Mouse (Mus musculus) G1E (cell line): ENCODE results near the gene Dlst. TPM values are rescaled to one million over a fixed set of nuclear protein-coding genes. Genes with fewer than 3 reads are reported as not detected.

Source experiments
- ATAC-seq: 2 replicates; pipeline ENCODE4 v1.8.0; 2016; ENCODE audit warnings: mild to moderate bottlenecking; ENCODE audit not compliant: insufficient number of reproducible peaks, poor library complexity, low FRiP score, severe bottlenecking; ENCODE audit errors: extremely low read depth
- DNase-seq: peaks from one replicate; pipeline ENCODE4 v3.0.0; 2012; ENCODE audit warnings: low spot score
- H3K27me3 ChIP-seq: 2 replicates; pipeline ENCODE4 v1.6.1; 2012; ENCODE audit warnings: mild to moderate bottlenecking, low read length, inconsistent platforms; ENCODE audit not compliant: insufficient read depth
- H3K36me3 ChIP-seq: replicated peaks from 2 replicates; pipeline ENCODE3; 2012; ENCODE audit warnings: mild to moderate bottlenecking, inconsistent platforms
- H3K4me1 ChIP-seq: 2 replicates; pipeline ENCODE4 v1.6.1; 2012; ENCODE audit warnings: low read depth, low read length, inconsistent platforms, mixed read lengths; ENCODE audit not compliant: insufficient read depth
- H3K4me3 ChIP-seq: 2 replicates; pipeline ENCODE4 v1.5.1; 2012; ENCODE audit warnings: low read depth, mild to moderate bottlenecking, inconsistent platforms, low read length, moderate library complexity, mixed read lengths
- H3K9me3 ChIP-seq: replicated peaks from 2 replicates; pipeline ENCODE4 v1.6.1; 2012; ENCODE audit warnings: inconsistent platforms
- CTCF ChIP-seq: IDR thresholded peaks from 2 replicates; pipeline ENCODE4 v1.5.1; 2012; ENCODE audit warnings: low read depth, low read length, inconsistent platforms, mixed read lengths
- GATA1 ChIP-seq: IDR thresholded peaks from 2 replicates; pipeline ENCODE4 v1.6.1; 2012; ENCODE audit warnings: borderline replicate concordance, low read length, inconsistent platforms, mixed read lengths
- GATA2 ChIP-seq: IDR thresholded peaks from 2 replicates; pipeline ENCODE4 v1.6.1; 2012; ENCODE audit warnings: low read depth, low read length, inconsistent platforms, borderline replicate concordance
- POLR2AphosphoS5 ChIP-seq: IDR thresholded peaks from 2 replicates; pipeline ENCODE4 v1.6.1; 2012; ENCODE audit warnings: low read depth, low read length, inconsistent platforms; ENCODE audit not compliant: insufficient replicate concordance
- TAL1 ChIP-seq: conservative IDR thresholded peaks from 2 replicates; pipeline ENCODE4 v1.6.1; 2012; ENCODE audit warnings: low read depth, low read length, inconsistent platforms, mixed read lengths
- polyA plus RNA-seq: library from polyadenylated mRNA; stranded (reverse); fragments of >175 nt; gene quantifications from 2 replicates; pipeline ENCODE4 v1.2.3, GENCODE M21; 2012
- total RNA-seq, 2 experiments: library from RNA; stranded (forward) in 1 of 2; stranded (reverse) in 1 of 2; fragments of 200-1000 nt in 1 of 2; fragments of >200 nt in 1 of 2; fragmentation: Nextera tagmentation in 1 of 2; gene quantifications; 2 replicates each; pipeline ENCODE4 v1.2.3; 2014 to 2017

The Dlst gene
- total and polyA plus RNA-seq, 3 experiments: 213 to 728 (median 221) TPM

DNA sequence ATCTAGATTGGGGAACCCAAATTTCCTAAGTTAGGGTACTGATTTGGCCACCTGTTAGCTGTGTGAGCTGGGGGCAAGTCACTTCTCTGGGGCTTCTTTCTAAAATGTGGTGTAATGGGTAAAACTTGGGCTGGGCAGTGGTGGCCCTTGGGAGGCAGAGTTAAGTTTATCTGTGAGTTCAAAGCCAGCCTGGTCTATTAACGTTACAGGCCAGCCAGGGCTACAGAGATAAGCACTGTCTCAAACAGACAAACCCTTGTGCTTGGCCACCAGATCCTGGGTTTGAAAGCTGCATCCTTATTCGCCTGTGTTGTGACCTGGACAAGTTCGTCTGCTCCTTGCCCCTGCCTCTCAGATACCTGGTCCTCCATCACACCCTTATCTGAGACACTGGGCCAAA lies 19.4 kb upstream of the Dlst start:
- H3K4me1 ChIP-seq: peaks cover 40% of the 10 kb centered on the region
- H3K27me3 ChIP-seq: no peaks in the 10 kb centered on the region
- H3K9me3 ChIP-seq: peaks cover 4% of the 10 kb centered on the region; the same call in 1 of the 2 replicates
- peak; percentile 7; the same call in 1 of the 2 replicates for ATAC-seq
- TF ChIP-seq TAL1 (0 out of 2 replicates have a peak, but pooled peaks have one; percentile 6), GATA1 (no peak)
- DNase-seq: no peak
- H3K4me3 ChIP-seq: no peak overlapping the region
- peaks cover 77% of the 10 kb centered on the region for H3K36me3 ChIP-seq

DNA sequence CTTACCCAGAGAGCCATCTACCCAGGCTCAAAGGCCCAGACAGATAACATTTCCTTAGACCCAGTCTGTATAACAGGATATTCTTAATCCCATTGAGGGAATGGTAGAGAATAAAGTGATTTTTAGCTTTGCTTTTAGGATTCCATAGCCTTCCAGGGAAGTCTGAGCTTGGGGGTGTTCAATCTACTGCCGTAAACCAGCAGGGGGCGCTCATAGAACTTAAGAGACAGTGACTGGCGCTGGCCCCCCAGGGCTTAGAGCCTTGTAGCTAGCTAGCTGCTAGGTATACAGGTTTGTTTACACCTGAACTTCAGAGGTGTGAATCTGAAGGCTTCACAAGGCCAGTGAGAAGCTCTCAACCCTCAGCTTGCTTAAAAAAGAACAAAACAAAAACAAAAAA lies 18.4 kb upstream of the Dlst start:
- H3K4me1 ChIP-seq: peaks cover 41% of the 10 kb centered on the region
- ATAC-seq (no peak), DNase-seq (peak; percentile 69)
- no peak overlapping the region for H3K4me3 ChIP-seq
- TF ChIP-seq GATA1: no peak
- TF ChIP-seq POLR2AphosphoS5: no peak
- TF ChIP-seq GATA2: no peak
- TF ChIP-seq CTCF: peak; percentile 71
- no peak for TF ChIP-seq TAL1
- no peaks in the 10 kb centered on the region for H3K27me3 ChIP-seq
- peaks cover 67% of the 10 kb centered on the region for H3K36me3 ChIP-seq
- peaks cover 4% of the 10 kb centered on the region; the same call in 1 of the 2 replicates for H3K9me3 ChIP-seq

DNA sequence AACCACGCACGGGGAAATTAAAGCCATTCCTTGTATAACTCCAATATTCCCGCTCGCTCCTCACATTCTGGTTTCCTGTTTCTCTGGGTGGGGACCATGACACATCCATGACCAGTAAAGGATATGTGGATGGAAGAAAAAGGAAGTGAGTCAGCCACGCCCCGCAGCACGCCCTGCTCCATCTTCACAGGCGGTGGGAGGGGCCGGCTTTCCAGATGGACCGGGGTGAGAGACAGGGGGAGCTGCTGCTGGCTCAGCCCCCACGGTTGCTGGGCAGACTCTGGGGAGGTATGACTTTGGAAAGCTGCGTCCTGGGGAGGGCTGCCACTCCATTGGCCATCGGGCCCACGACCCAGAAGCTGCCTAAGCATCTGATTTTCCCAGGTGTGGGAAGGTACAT lies 16.6 kb upstream of the Dlst start:
- peak; percentile 41 for ATAC-seq
- no peaks in the 10 kb centered on the region for H3K27me3 ChIP-seq
- H3K4me1 ChIP-seq: peaks cover 44% of the 10 kb centered on the region
- no peak overlapping the region for H3K4me3 ChIP-seq
- TF ChIP-seq POLR2AphosphoS5: no peak
- TF ChIP-seq CTCF: no peak
- no peak for TF ChIP-seq TAL1
- no peak for TF ChIP-seq GATA2
- TF ChIP-seq GATA1: no peak
- peaks cover 3% of the 10 kb centered on the region; the same call in 1 of the 2 replicates for H3K9me3 ChIP-seq
- DNase-seq: peak; percentile 63
- H3K36me3 ChIP-seq: peaks cover 51% of the 10 kb centered on the region

DNA sequence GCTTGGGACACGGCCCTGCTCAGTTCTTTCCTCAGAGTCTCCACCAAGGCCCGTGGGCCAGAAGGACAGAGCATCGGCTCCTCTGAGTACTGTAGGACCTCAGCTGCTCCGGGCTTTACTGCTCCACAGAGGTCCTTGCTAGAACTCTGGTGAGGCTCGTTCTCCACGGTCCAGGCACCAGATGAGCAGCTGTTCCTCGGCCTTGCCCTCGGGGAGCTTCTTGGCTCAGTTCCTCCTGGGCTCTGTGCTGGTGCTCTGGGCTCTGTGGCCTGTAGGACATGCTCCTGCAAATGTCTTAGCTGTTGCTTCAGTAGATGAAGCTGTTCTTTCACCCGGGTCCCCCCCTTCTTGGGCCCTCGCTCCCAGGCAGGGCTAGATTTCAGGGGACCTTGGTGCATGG lies 15.9 kb upstream of the Dlst start:
- TF ChIP-seq TAL1: no peak
- TF ChIP-seq CTCF: no peak
- no peak for TF ChIP-seq GATA1
- TF ChIP-seq POLR2AphosphoS5: no peak
- TF ChIP-seq GATA2: no peak

DNA sequence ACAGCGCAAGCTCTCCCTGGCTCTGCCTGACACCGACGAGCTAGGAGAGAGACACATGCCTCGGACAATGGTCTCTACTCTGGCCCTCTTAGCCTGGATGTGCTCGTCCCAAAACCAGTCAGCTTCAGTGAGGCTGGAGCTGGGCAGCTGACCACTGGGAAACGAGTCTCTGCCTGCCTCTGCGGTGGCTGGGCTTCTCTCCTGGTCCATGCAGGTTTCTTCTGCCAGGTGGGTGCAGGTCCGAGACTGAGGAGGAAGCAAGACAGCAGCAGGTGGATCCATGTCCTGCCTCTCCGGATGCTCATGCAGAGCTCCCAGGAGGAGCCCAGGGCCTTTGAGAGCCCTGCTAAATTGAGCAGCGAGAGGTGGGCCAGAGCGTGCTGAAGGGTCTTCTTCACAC lies 15.5 kb upstream of the Dlst start:
- peaks cover 39% of the 10 kb centered on the region for H3K4me1 ChIP-seq
- no peak for TF ChIP-seq CTCF
- no peak for TF ChIP-seq GATA2
- no peak for TF ChIP-seq GATA1
- TF ChIP-seq TAL1: no peak
- TF ChIP-seq POLR2AphosphoS5: no peak
- H3K36me3 ChIP-seq: peaks cover 42% of the 10 kb centered on the region
- no peaks in the 10 kb centered on the region for H3K27me3 ChIP-seq
- no peak for DNase-seq
- no peak for ATAC-seq
- no peak overlapping the region for H3K4me3 ChIP-seq
- no peaks in the 10 kb centered on the region for H3K9me3 ChIP-seq

More for the DNA sequence above, 15.9 kb upstream of the Dlst start:
- Histone ChIP-seq H3K36me3 (peaks cover 44% of the 10 kb centered on the region), H3K27me3 (no peaks in the 10 kb centered on the region), H3K9me3 (no peaks in the 10 kb centered on the region), H3K4me3 (no peak overlapping the region), H3K4me1 (peaks cover 41% of the 10 kb centered on the region)
- ATAC-seq: no peak
- no peak for DNase-seq

DNA sequence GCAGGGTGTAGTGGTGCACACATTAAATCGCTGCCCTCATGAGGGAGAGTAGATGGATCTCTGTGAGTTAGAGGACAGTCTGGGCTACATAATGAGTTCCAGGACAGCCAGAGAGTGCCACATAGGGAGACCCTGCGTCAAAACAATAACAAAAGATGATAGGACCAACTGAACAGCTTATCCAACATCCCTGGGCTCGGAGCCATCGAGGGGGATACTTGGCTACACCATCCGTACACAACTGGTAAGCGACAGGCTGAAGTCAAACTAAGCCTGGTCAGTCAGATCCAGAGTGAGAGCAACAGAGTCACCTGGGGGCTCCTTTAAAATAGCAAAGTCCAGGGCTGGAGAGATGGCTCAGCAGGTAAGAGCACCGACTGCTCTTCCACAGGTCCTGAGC lies 14.8 kb upstream of the Dlst start:
- Histone ChIP-seq H3K27me3 (no peaks in the 10 kb centered on the region), H3K4me1 (peaks cover 32% of the 10 kb centered on the region), H3K4me3 (no peak overlapping the region), H3K9me3 (no peaks in the 10 kb centered on the region), H3K36me3 (peaks cover 37% of the 10 kb centered on the region)
- TF ChIP-seq POLR2AphosphoS5: no peak
- TF ChIP-seq TAL1: no peak
- TF ChIP-seq GATA2: no peak
- TF ChIP-seq CTCF: no peak
- ATAC-seq (no peak), DNase-seq (no peak)

DNA sequence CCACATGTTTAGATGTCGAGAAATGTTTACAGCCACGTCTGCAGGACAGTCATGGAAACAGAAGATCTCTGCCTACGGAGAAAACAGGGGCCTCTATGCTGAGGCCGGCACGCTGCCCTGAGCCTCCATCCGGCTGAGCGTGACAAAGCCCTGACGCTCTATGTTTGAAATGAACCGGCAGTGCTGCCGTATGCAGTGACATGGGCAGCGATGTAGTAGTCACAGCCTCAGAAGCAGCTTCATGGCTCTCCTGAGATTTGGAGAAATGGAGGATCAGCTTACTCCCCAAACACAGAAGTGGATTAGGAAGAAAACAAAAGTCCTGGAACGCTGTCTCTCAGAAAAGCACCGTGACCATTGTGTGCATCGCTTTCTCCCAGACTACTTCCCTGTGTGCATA lies 9.6 kb upstream of the Dlst start:
- Histone ChIP-seq H3K27me3 (no peaks in the 10 kb centered on the region), H3K9me3 (no peaks in the 10 kb centered on the region), H3K4me3 (no peak overlapping the region), H3K36me3 (peaks cover 38% of the 10 kb centered on the region), H3K4me1 (peaks cover 7% of the 10 kb centered on the region)
- TF ChIP-seq CTCF: no peak
- no peak for TF ChIP-seq GATA2
- no peak for TF ChIP-seq GATA1
- TF ChIP-seq POLR2AphosphoS5: no peak
- TF ChIP-seq TAL1: no peak
- DNase-seq (no peak), ATAC-seq (no peak)
